Mouse (Mus musculus) right cerebral cortex, postnatal 10 days (tissue): ENCODE measurements around the gene Tmem170b.
"Not testable (repeated sequence)": the region's sequence is repeated elsewhere in the genome, so short reads cannot be mapped to it uniquely, and the experiment has no call there.

Source experiments
- DNase-seq, 2 experiments: peaks; one replicate each; pipeline ENCODE4 v3.0.0; 2021; ENCODE audit warnings: low spot score in 2 of 2

Tmem170b gene

DNA sequence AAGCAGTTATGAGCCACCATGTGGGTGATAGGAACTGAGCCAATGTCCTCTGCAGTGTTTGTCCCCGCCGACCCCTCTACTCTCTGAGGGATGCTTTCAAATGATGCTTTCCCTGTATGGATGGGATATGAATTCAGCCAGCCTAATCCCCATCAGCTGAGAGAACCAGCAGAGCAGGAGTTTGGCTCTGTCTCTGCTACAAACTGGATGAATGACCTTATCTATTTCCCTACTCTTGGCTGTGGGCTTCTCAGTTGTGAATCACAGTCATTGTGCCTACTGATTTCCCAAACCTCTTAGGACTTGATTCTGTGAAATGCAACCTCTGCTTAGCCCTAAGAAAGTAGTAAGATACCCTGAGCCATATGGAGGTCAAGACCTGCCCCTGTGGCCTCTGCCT, 64.2 kb downstream of the Tmem170b start:
- DNase-seq = no peak

- DNase-seq = no peak
Observed at GRCm38 (mm10) chr13:41670386-41671130, 64.9 kb downstream of the Tmem170b start.

DNA sequence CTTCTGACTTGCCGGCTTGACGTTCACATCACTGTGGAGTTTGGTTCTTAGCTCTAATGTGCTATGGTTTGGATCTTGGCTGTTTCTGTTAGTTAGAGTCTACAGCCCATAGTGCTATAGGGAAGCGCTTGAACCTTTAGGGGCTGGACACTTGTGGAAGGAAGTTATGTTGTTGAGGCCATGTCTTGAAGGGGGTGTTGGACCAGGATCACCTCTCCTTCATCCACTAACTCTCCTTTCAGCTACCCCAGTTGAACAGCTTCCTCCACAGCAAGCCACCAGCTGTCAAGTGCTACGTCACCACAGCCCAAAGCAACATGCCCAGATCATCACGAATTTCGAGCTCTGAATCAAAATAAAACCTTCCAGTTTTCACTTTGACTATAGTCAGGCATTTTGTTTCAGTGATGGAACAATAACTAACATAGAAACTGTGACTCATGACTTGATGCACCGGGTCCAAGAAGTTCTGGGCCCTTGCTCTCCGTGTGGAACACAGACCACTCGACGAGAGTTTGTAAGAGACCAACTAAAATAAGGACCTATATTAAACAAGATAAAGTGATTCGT, 65.5 kb downstream of the Tmem170b start:
- no peak for DNase-seq

- DNase-seq = not testable (repeated sequence)
Observed at GRCm38 (mm10) chr13:41672904-41673303, 67.2 kb downstream of the Tmem170b start.

DNA sequence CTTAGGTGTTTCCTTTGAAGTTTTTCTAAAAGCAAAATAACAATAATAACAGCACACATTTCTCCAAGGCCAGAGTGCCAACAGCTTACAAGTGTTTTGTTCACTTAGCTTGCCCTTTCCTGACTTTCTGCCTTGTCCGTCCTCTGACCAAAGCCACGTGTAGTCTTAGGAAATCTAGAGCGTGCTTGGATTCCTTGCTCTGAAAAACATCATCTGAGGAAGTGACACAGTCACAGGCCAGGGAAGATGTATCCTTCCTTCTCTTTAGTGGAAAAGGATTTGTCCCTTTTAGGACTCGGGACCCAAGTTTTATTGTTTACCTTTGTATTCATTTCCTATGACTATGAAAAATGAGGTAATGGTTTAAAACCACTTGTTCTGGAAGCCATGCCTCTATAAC, 67.8 kb downstream of the Tmem170b start:
- no peak for DNase-seq

GRCm38 (mm10) chr13:41674608-41675007, 68.9 kb downstream of the Tmem170b start:
- not testable (repeated sequence) for DNase-seq

DNA sequence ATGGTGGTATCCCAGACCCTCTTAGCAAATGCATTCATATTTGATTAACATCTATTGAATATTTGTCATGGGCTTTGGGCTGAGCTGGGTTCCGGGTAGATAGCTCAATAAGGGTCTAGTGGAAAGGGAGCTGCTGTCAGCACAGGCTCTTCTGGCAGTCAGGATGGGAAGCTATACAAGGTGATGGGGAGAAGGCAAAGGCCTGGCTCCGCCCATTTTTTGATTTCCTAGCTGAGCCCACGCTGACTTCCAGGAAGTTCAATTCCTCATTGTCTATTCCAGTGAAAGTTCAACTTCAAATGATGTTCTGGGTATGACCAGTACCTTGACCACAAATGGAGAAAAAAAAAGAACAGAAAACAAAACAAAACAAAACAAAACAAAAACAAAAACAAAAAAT, 69.8 kb downstream of the Tmem170b start:
- no peak for DNase-seq

DNA sequence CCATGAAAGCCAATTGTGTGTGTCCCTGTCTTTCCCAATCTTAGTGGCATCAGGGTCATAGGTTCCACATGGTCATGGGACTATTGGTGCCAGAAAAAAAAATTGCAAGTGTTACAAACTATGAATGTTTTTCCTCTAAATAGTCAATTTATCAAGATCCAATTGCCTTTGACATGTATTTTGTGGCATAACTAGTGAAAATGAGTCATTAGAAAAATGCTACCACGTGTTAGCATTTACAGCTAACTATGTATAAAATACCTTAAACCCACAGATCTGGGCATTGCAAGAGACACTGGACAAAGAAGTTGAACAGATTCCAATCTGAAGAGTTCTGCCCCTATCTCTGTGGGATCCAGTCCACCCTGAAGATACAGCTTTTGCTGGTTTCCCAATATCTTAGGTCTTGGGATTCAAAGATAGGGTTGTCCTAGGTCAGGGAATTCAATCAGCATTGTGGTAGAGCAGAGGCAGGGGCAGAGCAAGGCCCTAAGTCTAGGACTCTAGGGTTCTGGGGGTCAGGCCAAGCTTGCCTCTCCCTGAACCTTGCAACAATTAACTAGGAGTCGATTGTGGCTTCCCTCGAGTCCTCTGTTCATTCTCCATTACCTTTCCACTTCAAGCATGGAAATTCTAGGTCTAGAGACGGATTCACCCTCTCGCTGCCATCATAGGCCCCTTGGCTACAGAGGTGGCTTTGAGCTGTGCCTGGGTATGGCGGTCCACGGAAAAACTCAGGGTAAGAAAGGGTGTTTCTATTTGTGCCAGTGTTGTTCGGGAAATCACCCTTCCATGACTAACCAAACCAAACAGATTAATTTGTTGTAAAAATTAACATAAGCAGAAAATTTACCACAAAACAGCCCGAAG, 70.5 kb downstream of the Tmem170b start:
- no peak for DNase-seq

DNA sequence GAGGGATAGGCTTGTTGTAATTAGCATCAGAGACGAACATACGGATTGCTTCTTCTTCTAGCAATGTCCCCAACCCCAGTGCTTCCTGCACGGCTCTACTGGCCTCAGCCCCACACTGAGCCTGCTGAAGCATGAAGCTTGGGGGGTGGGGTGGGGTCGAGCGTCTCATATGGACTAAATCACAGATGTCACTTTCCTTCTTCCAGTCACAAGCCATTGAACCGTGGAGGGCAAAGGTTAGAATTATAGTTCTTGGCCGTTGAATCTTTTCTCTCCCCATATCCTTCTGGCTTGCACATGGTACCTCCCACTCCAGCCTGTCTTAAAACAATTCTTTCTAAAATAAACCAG, 71.1 kb downstream of the Tmem170b start:
- no peak for DNase-seq

- DNase-seq = no peak
Observed at GRCm38 (mm10) chr13:41680854-41681549, 75.3 kb downstream of the Tmem170b start.

DNA sequence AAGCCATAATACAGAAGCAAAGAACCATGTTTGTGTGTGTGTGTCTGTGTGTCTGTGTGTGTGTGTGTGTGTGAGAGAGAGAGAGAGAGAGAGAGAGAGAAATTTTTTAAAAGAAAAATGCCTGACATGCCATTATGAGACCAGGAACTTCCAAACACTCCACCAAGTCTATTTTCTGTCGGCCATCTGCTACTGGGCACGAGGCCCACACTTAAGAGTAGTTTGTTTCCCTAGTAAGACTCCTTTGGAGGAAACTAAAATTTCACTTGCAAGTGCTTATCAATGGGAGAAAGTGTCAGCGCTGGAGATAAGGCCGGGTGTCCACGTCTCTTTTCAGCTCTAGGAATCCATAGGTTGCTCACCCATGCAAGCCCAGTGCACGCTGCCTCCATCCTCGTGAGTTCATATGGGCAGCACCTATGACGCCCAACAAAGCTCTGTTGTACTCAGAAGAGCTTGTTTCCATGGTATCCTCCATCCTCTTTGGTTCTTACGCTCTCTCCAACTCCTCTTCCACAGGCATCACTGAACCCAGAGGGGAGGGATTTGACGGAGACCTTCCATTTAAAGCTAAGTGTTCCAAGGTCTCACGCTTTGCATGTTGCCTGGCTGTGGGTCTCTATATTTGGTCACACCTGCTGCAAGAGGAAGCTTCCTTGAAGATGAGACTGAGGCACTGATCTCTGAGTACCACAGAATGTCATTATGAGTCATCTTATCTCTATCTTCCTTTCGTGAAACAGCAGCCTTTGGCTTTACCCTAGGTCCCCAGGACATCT, 76.8 kb downstream of the Tmem170b start:
- DNase-seq = peak; percentile 66 to 77

DNA sequence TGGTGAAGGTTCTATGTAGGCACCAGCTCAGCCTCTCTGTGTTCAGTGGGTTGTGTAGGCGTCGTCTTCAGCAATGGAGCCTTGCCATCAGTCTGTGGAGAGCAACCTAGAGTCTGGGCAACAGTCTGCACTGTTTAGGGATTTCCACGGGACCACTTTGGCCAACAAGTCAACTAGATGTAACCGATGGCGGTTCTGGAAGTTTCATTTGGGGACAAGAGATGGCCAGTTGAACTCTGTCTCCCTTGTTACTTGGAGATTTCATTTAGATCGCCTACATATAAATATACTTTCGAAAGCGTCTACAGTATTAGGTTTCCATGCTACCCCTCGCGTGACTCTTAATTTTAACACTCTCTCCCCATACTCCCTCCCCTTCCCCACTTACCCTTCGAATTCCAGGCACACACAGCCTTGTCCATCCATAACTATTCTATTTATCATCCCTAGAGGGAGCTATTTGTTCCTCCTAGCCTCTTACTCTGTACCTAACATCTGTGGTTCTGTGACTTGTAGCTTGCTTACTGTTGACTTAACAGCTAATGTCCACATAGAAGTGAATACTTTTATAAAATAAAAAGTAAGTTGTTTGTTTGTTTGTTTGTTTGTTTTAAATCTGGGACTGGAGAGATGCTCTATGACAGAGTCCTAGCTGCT, 77.8 kb downstream of the Tmem170b start:
- DNase-seq = no peak

- DNase-seq = no peak
Observed at GRCm38 (mm10) chr13:41685499-41685898, 79.8 kb downstream of the Tmem170b start.

DNA sequence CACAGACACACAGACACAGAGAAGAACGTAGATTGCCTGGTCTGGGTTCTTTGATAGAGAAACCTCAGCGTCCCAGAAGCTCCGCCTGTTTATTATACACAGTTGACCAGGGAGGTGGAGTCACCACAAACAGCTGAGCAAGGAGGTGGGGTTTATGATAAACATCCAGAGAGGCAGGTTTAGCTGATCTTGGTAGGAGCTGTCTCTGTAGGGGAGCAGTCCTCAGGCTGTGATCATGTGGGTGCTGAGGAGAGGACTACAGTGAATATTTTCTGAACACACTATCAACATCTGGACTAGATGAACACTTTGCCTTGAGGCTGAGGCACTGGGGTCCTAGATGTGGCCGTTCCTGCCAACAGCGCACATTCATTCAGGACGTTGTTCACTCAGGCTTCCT, 83.3 kb downstream of the Tmem170b start:
- DNase-seq = no peak

DNA sequence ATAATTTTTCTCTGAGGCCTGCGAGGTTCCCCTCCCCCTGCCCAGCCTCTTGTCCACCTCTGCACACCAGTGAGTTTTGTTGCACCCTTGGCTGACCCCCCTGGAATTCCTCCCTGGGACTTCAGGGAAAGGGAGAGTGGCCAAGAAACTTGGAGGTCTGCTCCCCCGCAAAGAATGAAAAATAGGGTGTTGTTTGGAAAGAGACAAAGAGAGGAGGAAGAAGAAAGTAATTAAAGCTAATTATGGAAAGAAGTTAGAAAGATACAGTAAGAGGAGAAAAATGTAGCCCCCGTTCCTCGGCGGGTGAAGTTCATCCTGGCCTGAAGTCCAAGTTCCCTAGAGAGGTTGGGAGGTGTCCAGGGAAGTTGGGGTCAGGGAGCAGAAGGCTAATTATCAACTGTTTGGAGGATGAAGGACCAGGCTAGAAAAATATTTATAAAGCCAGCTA, 83.9 kb downstream of the Tmem170b start:
- DNase-seq = no peak
